Mouse (Mus musculus): ENCODE results near the gene Sacm1l. TPM values are rescaled to one million over a fixed set of nuclear protein-coding genes. Genes with fewer than 3 reads are reported as not detected.

The Sacm1l gene
- polyA plus RNA-seq, 1 experiment from 2014 or later = 54.3 TPM

DNA sequence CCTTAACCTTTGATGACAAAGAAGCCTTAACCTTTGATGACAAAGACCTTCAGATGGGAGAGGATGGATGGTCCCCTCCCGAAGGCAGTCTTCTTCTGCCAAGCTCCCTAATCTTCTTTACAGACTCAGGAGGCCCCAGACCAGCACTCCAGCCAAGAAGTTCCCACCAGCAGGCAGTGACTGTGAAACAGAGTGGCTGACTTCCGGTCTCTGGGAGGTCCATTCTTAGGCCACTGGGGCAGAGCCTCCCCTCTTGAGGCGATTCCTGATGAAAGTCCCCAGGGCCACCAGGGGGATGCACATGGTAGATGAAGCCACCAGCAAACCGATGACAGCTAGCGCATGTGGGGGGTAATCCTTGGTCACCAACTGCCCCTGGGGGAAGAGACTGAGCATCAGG is 107.2 kb downstream of the Sacm1l start:
- no peak for ATAC-seq (ENCODE audit: insufficient number of reproducible peaks, low FRiP score)
- no peak overlapping the region for H3K9ac ChIP-seq
- 58% methylated on average over 5 of the region's 5 CpGs for WGBS

DNA sequence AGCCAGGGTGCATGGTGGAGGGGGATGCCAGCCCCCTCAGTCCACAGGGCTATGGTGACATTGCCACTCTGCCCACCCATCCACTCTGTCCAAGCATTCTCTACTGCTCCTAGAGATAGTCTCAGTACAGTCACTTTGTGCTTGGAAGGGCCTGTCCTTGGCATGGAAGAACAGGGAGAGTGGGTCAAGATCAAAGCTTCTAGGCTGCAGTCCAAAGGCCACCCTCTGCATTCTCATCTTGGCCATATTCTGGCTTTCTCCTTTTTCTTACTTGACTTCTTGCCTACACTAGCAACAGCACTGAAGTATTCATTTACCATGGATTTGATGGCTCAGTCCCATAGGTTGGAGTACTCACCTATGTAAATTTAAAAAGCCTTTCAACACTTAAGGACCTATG is 108.7 kb downstream of the Sacm1l start:
- no peak overlapping the region for H3K4me3 ChIP-seq
- peaks cover 5% of the 10 kb centered on the region for H3K4me1 ChIP-seq (replicated peaks)
- H3K4me2 ChIP-seq = no peak overlapping the region
- no peaks in the 10 kb centered on the region for H3K9me3 ChIP-seq (replicated peaks)
- no peaks in the 10 kb centered on the region for H3K36me3 ChIP-seq
- no peak for ATAC-seq (ENCODE audit: insufficient number of reproducible peaks, low FRiP score)
- no peak overlapping the region for H3K27ac ChIP-seq (ENCODE audit: poor library complexity, severe bottlenecking)
- H3K27me3 ChIP-seq (replicated peaks) = peaks cover 9% of the 10 kb centered on the region
- H3K9ac ChIP-seq = no peak overlapping the region

More for the DNA sequence above, 107.2 kb downstream of the Sacm1l start:
- Histone ChIP-seq H3K4me1 (replicated peaks) (peaks cover 5% of the 10 kb centered on the region), H3K27ac (ENCODE audit: poor library complexity, severe bottlenecking) (no peak overlapping the region), H3K27me3 (replicated peaks) (peaks cover 9% of the 10 kb centered on the region), H3K4me2 (no peak overlapping the region), H3K36me3 (no peaks in the 10 kb centered on the region), H3K4me3 (no peak overlapping the region), H3K9me3 (replicated peaks) (no peaks in the 10 kb centered on the region)

DNA sequence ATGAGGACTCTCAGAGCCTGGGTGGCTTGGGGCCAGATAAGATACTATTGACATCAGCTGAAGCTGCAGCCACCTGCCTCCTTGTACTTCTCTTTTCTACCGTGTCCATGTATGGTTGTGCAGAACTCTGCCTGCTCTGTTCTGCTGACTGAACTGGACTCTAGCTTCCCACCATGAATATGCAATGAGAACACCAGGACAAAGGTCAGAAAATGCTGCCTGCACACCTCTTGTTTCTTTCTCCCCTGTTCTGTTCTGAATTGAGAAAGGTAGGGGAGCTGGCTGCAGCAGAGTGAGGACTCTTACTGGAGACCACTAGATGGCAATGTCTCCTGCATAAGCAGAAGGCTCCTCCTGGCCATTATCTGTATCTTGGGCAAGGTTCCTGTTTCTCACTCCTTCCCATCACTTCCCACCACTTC is 109.1 kb downstream of the Sacm1l start:
- Histone ChIP-seq H3K9me3 (replicated peaks) (0 out of 2 replicates have a peak, but pooled peaks cover 3% of the 10 kb centered on the region), H3K27me3 (replicated peaks) (peaks cover 13% of the 10 kb centered on the region), H3K27ac (ENCODE audit: poor library complexity, severe bottlenecking) (no peak overlapping the region), H3K4me1 (replicated peaks) (peaks cover 5% of the 10 kb centered on the region), H3K4me2 (no peak overlapping the region), H3K9ac (no peak overlapping the region), H3K36me3 (no peaks in the 10 kb centered on the region), H3K4me3 (no peak overlapping the region)
- ATAC-seq (ENCODE audit: insufficient number of reproducible peaks, low FRiP score) = no peak
- WGBS = 57% methylated on average over 1 of the region's 1 CpGs

DNA sequence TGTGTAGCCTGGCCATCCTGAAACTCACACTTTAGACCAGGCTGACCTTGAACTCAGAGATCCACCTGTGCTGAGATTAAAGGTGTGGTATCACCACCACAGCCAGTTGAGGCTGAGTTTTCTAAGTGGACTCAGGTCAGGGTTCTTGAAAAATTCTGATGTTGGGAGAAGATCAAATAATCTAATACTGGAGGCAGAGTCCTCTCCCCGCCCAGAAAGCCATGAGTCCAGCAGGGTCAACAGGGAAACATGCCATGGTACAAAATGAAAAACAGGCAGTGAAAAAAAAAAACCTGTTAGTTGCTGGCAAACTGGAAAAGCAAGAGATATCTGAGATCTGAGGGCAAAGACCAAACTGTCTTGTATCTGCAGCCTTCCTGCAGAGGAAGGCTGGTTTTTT is 110.5 kb downstream of the Sacm1l start:
- H3K4me3 ChIP-seq = no peak overlapping the region
- no peak overlapping the region for H3K4me2 ChIP-seq
- no peaks in the 10 kb centered on the region for H3K36me3 ChIP-seq
- peaks cover 17% of the 10 kb centered on the region for H3K27me3 ChIP-seq (replicated peaks)
- no peak overlapping the region for H3K27ac ChIP-seq (ENCODE audit: poor library complexity, severe bottlenecking)
- 0 out of 2 replicates have a peak, but pooled peaks cover 3% of the 10 kb centered on the region for H3K9me3 ChIP-seq (replicated peaks)
- no peak overlapping the region for H3K9ac ChIP-seq
- peaks cover 5% of the 10 kb centered on the region for H3K4me1 ChIP-seq (replicated peaks)
- no peak for ATAC-seq (ENCODE audit: insufficient number of reproducible peaks, low FRiP score)
- WGBS = 74% methylated on average over 1 of the region's 1 CpGs

Other genes starting within 250 kb of the Sacm1l start
- gene Lars2, start 162.8 kb upstream of the Sacm1l start, polyA plus RNA-seq (2016; fragmentation: Nextera tagmentation; extraction: Ambion mirVana) = 936 and 1,002 TPM in 2 replicates
- gene Limd1, start 51.1 kb upstream of the Sacm1l start, polyA plus RNA-seq (2016; fragmentation: Nextera tagmentation; extraction: Ambion mirVana) = 37.8 and 40.8 TPM in 2 replicates
- gene Slc6a20b, start 102.8 kb downstream of the Sacm1l start, polyA plus RNA-seq (2016; fragmentation: Nextera tagmentation; extraction: Ambion mirVana) = 0.09 and 0.18 TPM in 2 replicates
- gene Ccr9, start 148.7 kb downstream of the Sacm1l start, polyA plus RNA-seq (2016; fragmentation: Nextera tagmentation; extraction: Ambion mirVana) = 0.05 and 0.11 TPM in 2 replicates
- 0.09 TPM in 1 of 2 replicates, not detected in the other for gene Slc6a20a, start 149.1 kb downstream of the Sacm1l start, polyA plus RNA-seq (2016; fragmentation: Nextera tagmentation; extraction: Ambion mirVana)
- gene Lztfl1, start 187.9 kb downstream of the Sacm1l start, polyA plus RNA-seq (2016; fragmentation: Nextera tagmentation; extraction: Ambion mirVana) = 33.7 and 35.1 TPM in 2 replicates

Data from heart, embryonic 12.5 days (tissue).